Mouse (Mus musculus) adrenal gland, adult 8-10 months (tissue): Measurements from ENCODE around the gene Il4i1. TPM values are rescaled to one million over a fixed set of nuclear protein-coding genes. Genes with fewer than 3 reads are reported as not detected.
"Not testable (repeated sequence)": the region's sequence is repeated elsewhere in the genome, so short reads cannot be mapped to it uniquely, and the experiment has no call there.

ENCODE experiments used
- DNase-seq: peaks from one replicate; pipeline ENCODE4 v3.0.0; 2022
- total RNA-seq, 4 experiments: library from RNA; stranded (reverse); gene quantifications; 2 replicates each; pipeline ENCODE4 v1.2.4; 2022

Gene Il4i1
- total RNA-seq, 4 experiments from 2014 or later: 1.7 to 3.7 (median 2.5) TPM

GRCm38 (mm10) chr7:44864595-44865542 lies 48.7 kb downstream of the Il4i1 start:
- peak; percentile 45 for DNase-seq

- DNase-seq: peak; percentile 91
Measured at GRCm38 (mm10) chr7:44866276-44867009, 50.3 kb downstream of the Il4i1 start.

GRCm38 (mm10) chr7:44867010-44867702 lies 51.0 kb downstream of the Il4i1 start:
- peak; percentile 51 for DNase-seq

GRCm38 (mm10) chr7:44867802-44868201 lies 51.6 kb downstream of the Il4i1 start:
- no peak for DNase-seq

- DNase-seq: no peak
Measured at GRCm38 (mm10) chr7:44868465-44868864, 52.3 kb downstream of the Il4i1 start.

- DNase-seq: peak; percentile 70
Measured at GRCm38 (mm10) chr7:44868919-44869696, 52.9 kb downstream of the Il4i1 start.

GRCm38 (mm10) chr7:44869697-44870528 lies 53.7 kb downstream of the Il4i1 start, which contains the start of gene Ptov1:
Ptov1 (minus strand) TSS chr7:44869788.
- peak; percentile 94 for DNase-seq

GRCm38 (mm10) chr7:44870614-44871013 lies 54.4 kb downstream of the Il4i1 start:
- DNase-seq: no peak

- DNase-seq: no peak
Measured at GRCm38 (mm10) chr7:44871181-44871580, 55.0 kb downstream of the Il4i1 start.

GRCm38 (mm10) chr7:44871774-44872173 lies 55.6 kb downstream of the Il4i1 start:
- not testable (repeated sequence) for DNase-seq

GRCm38 (mm10) chr7:44877833-44878232 lies 61.6 kb downstream of the Il4i1 start:
- no peak for DNase-seq

GRCm38 (mm10) chr7:44883036-44883435 lies 66.8 kb downstream of the Il4i1 start:
- DNase-seq: peak; percentile 67

- no peak for DNase-seq
Measured at GRCm38 (mm10) chr7:44884637-44885036, 68.5 kb downstream of the Il4i1 start.

GRCm38 (mm10) chr7:44886964-44887363 lies 70.8 kb downstream of the Il4i1 start:
- no peak for DNase-seq

GRCm38 (mm10) chr7:44888256-44889105 lies 72.3 kb downstream of the Il4i1 start:
- peak; percentile 47 for DNase-seq

- DNase-seq: no peak
Measured at GRCm38 (mm10) chr7:44890180-44890579, 74.0 kb downstream of the Il4i1 start.
